Mouse (Mus musculus): ENCODE data around the gene Ino80e. TPM values are rescaled to one million over a fixed set of nuclear protein-coding genes. Genes with fewer than 3 reads are reported as not detected.
"Not testable (repeated sequence)": the region's sequence is repeated elsewhere in the genome, so short reads cannot be mapped to it uniquely, and the experiment has no call there.

The Ino80e gene
- total RNA-seq (2014; rRNA removed; ENCODE audit: low replicate concordance) (16.6 and 29.5 TPM in 2 replicates), polyA plus RNA-seq (2015; fragmentation: Nextera tagmentation; extraction: Ambion mirVana) (35.8 and 37.0 TPM in 2 replicates)

DNA sequence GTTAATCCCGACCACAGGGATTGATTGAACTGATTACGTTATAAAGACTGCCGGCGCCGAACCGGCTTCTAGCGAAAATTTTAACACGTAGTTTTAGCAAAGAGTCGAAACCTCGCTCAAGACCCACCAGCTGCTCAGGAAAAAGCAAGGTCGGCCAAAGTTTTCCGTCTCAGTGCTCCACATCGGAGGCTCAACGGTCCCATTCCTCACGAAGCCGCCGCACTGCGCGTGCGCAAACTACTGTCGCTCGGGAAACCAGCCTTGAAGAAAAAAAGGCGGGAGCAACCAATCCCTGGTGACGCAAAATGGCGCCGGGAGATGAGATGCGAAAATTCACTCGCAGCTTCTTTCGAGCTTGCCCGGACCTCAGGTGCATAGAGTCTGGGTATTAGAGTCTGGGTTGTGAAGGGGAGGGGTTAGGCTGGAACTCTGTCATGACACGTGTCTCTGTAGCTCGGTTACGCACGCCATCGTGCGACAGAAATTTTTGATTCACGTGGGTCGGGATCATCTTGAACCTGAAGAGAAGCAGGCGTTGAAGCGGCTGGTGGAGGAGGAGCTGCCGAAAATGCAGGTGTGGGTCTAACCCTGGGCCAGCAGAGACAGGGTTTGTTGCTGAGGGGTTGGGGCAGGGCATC lies at the start of gene Ino80e:
Ino80e (minus strand) TSS at position 231 of the 638 bp plus-strand sequence.
- H3K27ac ChIP-seq (ENCODE audit: low read depth) = peak within 1 kb of the TSS; percentile 62; the same call in 1 of the 2 replicates
- H3K27me3 ChIP-seq (ENCODE audit: control insufficient read depth, insufficient read depth, low read length) = no peaks in the 10 kb centered on the region
- H3K36me3 ChIP-seq (replicated peaks; ENCODE audit: control insufficient read depth, insufficient read depth, low read length) = peaks cover 59% of the 10 kb centered on the region
- peak within 1 kb of the TSS; percentile 62 for H3K9ac ChIP-seq (replicated peaks; ENCODE audit: low read depth, low read length)
- no peaks in the 10 kb centered on the region for H3K9me3 ChIP-seq (replicated peaks; ENCODE audit: control insufficient read depth, low read length)
- H3K4me2 ChIP-seq (ENCODE audit: low read depth, low read length) = peak within 1 kb of the TSS; percentile 70
- H3K4me3 ChIP-seq (ENCODE audit: low read depth, low read length) = peak within 1 kb of the TSS; percentile 73
- peak; percentile 95 for DNase-seq (ENCODE audit: low spot score)
- peaks cover 16% of the 10 kb centered on the region for H3K4me1 ChIP-seq (ENCODE audit: control insufficient read depth, insufficient read depth)
- TF ChIP-seq CTCF (IDR thresholded peaks at IDR 0.05; ENCODE audit: low read depth) (no peak), EP300 (IDR thresholded peaks at IDR 0.05; ENCODE audit: low read depth) (peak; percentile 63; the same call in 1 of the 2 replicates)
- under 1% methylated on average over 41 of the region's 41 CpGs for WGBS
- ATAC-seq (ENCODE audit: insufficient read depth, low read depth) = peak; percentile 84

DNA sequence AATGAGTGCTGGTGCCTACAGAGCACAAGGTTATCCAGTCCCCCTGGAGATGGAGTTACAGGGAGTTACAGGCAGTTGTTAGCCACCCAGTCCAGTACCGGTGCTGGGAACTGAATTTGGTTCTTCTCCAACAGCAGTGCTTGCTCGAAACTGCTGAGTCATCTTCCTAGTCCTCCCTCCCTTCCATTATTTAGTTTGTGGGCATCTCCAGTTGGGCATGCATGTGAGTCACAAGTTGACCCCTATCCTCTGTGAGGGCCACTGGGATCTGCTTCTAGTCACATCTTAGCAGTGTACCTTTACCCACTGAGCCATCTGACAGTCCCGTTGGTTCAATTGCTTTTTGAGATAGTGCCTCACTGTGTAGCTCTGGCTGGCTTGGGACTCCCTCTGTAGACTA lies 43.4 kb upstream of the Ino80e start:
- no peaks in the 10 kb centered on the region for H3K9me3 ChIP-seq (replicated peaks; ENCODE audit: control insufficient read depth, low read length)
- TF ChIP-seq CTCF (IDR thresholded peaks at IDR 0.05; ENCODE audit: low read depth) = no peak
- no peak for TF ChIP-seq EP300 (IDR thresholded peaks at IDR 0.05; ENCODE audit: low read depth)
- H3K4me2 ChIP-seq (ENCODE audit: low read depth, low read length) = no peak overlapping the region
- no peak for DNase-seq (ENCODE audit: low spot score)
- H3K9ac ChIP-seq (replicated peaks; ENCODE audit: low read depth, low read length) = no peak overlapping the region
- H3K36me3 ChIP-seq (replicated peaks; ENCODE audit: control insufficient read depth, insufficient read depth, low read length) = no peaks in the 10 kb centered on the region
- 65% methylated on average over 3 of the region's 3 CpGs for WGBS
- H3K4me3 ChIP-seq (ENCODE audit: low read depth, low read length) = no peak overlapping the region
- ATAC-seq (ENCODE audit: insufficient read depth, low read depth) = no peak
- H3K27ac ChIP-seq (ENCODE audit: low read depth) = no peak overlapping the region
- H3K27me3 ChIP-seq (ENCODE audit: control insufficient read depth, insufficient read depth, low read length) = no peaks in the 10 kb centered on the region
- H3K4me1 ChIP-seq (ENCODE audit: control insufficient read depth, insufficient read depth) = no peaks in the 10 kb centered on the region

DNA sequence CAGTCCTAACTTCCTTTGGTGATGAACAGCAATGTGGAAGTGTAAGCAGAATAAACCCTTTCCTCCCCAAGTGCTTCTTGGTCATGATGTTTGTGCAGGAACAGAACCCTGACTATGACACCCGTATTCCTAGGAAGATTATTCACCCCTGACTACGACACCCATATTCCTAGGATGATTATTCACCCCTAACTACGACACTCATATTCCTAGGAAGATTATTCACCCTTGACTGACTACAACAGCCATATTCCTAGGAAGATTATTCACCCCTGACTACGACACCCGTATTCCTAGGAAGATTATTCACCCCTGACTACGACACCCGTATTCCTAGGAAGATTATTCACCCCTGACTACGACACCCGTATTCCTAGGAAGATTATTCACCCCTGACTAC lies 37.6 kb upstream of the Ino80e start:
- H3K27ac ChIP-seq (ENCODE audit: low read depth); H3K4me3 ChIP-seq (ENCODE audit: low read depth, low read length); H3K27me3 ChIP-seq (ENCODE audit: control insufficient read depth, insufficient read depth, low read length); H3K36me3 ChIP-seq (replicated peaks; ENCODE audit: control insufficient read depth, insufficient read depth, low read length); H3K9me3 ChIP-seq (replicated peaks; ENCODE audit: control insufficient read depth, low read length); ATAC-seq (ENCODE audit: insufficient read depth, low read depth); H3K9ac ChIP-seq (replicated peaks; ENCODE audit: low read depth, low read length); DNase-seq (ENCODE audit: low spot score); H3K4me2 ChIP-seq (ENCODE audit: low read depth, low read length): not testable (repeated sequence)
- H3K4me1 ChIP-seq (ENCODE audit: control insufficient read depth, insufficient read depth) = peaks cover 10% of the 10 kb centered on the region; the same call in 1 of the 2 replicates
- 93% methylated on average over 7 of the region's 9 CpGs for WGBS

DNA sequence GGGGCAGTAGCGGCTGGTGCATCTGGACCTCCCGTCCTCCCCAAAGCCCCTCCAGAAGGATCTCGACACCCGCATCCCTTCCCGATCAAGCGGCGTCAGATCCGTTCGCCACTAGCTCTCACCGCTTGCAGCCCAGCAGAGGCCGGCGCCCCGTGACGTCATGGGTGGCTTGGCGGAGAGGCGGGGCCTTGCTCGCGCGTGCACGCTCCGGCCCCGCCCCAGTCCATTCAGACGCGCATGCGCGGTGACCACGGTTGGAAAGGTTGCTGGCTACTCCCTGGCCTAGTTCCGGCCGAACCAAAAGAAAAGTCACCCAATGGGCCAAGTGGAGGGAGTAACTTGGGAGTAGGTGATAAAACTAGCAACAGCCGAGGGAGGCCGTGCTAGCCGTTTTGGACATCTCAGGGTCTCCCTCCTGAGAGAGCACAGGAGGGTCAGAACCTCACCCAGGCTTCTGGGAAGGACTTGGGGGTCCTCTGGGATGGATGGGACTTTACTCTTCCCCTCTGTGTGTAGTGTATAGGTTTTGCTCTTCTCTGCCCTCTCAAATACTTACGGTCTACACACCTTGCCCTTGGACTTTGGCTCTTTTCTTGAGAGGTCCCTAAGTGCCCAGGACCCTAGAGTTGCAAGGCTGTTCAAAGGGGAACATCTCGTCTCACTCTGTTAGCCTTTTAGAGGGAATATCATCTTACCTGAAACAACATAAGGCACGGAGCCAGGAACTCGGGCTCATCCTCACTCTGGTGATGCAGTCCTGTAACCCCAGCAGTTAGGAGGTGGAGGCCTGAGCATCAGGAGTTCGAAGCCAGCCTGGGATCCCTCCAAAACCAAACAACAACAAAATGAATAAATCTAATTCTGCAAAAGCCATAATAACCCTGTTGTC lies 36.2 kb upstream of the Ino80e start:
- peak overlapping the region; percentile 54 for H3K9ac ChIP-seq (replicated peaks; ENCODE audit: low read depth, low read length)
- peak; percentile 90 for DNase-seq (ENCODE audit: low spot score)
- WGBS = 12% methylated on average over 37 of the region's 37 CpGs
- no peaks in the 10 kb centered on the region for H3K36me3 ChIP-seq (replicated peaks; ENCODE audit: control insufficient read depth, insufficient read depth, low read length)
- no peaks in the 10 kb centered on the region for H3K27me3 ChIP-seq (ENCODE audit: control insufficient read depth, insufficient read depth, low read length)
- TF ChIP-seq CTCF (IDR thresholded peaks at IDR 0.05; ENCODE audit: low read depth) = no peak
- TF ChIP-seq EP300 (IDR thresholded peaks at IDR 0.05; ENCODE audit: low read depth) = no peak
- no peaks in the 10 kb centered on the region for H3K9me3 ChIP-seq (replicated peaks; ENCODE audit: control insufficient read depth, low read length)
- peak overlapping the region; percentile 59 for H3K4me3 ChIP-seq (ENCODE audit: low read depth, low read length)
- H3K27ac ChIP-seq (ENCODE audit: low read depth) = peak overlapping the region; percentile 70
- peaks cover 10% of the 10 kb centered on the region; the same call in 1 of the 2 replicates for H3K4me1 ChIP-seq (ENCODE audit: control insufficient read depth, insufficient read depth)
- peak; percentile 99 for ATAC-seq (ENCODE audit: insufficient read depth, low read depth)
- H3K4me2 ChIP-seq (ENCODE audit: low read depth, low read length) = peak overlapping the region; percentile 86

DNA sequence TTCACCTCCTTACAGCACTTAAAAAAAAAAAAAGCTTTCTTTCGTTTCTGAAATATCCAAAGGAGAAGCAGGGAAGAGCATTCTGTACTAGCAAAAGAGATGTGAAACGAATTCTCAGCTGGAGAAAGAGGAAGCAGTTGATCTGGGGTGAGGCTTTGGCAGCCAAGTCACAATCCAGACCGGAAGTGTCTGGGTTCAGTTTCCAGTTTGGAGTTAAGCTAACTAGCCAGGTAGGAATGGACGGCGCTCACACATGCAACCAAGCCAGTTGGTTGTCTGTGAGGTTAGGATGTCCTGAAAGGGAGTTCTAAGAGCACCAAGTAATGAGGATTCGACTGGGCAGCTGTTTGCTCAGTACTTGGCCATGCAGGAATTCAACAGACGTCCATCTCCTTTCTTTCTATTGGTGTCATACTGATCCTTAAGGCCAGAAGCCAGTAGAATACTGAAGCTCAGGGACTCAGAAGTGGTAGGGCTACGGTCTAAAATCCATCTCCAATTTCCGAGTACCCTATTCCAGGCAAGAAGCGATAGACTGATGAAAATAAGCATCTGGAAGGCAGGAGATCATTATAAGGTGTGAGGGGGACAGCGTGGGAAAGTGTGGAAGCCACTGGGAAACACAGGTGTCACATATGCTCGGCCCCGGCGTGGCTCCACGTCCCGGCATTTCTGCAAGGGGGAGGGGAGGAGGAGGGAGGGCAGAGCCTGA lies 35.4 kb upstream of the Ino80e start:
- peak overlapping the region; percentile 54 for H3K9ac ChIP-seq (replicated peaks; ENCODE audit: low read depth, low read length)
- DNase-seq (ENCODE audit: low spot score) (peak; percentile 37), ATAC-seq (ENCODE audit: insufficient read depth, low read depth) (peak; percentile 63)
- peak overlapping the region; percentile 59 for H3K4me3 ChIP-seq (ENCODE audit: low read depth, low read length)
- WGBS = 17% methylated on average over 16 of the region's 16 CpGs
- peaks cover 10% of the 10 kb centered on the region; the same call in 1 of the 2 replicates for H3K4me1 ChIP-seq (ENCODE audit: control insufficient read depth, insufficient read depth)
- H3K36me3 ChIP-seq (replicated peaks; ENCODE audit: control insufficient read depth, insufficient read depth, low read length) = no peaks in the 10 kb centered on the region
- H3K27ac ChIP-seq (ENCODE audit: low read depth) = peak overlapping the region; percentile 70
- no peaks in the 10 kb centered on the region for H3K9me3 ChIP-seq (replicated peaks; ENCODE audit: control insufficient read depth, low read length)
- TF ChIP-seq CTCF (IDR thresholded peaks at IDR 0.05; ENCODE audit: low read depth) (no peak), EP300 (IDR thresholded peaks at IDR 0.05; ENCODE audit: low read depth) (no peak)
- H3K4me2 ChIP-seq (ENCODE audit: low read depth, low read length) = peak overlapping the region; percentile 86
- no peaks in the 10 kb centered on the region for H3K27me3 ChIP-seq (ENCODE audit: control insufficient read depth, insufficient read depth, low read length)
